Mouse (Mus musculus): ENCODE data around the gene Afg1l.

Gene Afg1l

DNA sequence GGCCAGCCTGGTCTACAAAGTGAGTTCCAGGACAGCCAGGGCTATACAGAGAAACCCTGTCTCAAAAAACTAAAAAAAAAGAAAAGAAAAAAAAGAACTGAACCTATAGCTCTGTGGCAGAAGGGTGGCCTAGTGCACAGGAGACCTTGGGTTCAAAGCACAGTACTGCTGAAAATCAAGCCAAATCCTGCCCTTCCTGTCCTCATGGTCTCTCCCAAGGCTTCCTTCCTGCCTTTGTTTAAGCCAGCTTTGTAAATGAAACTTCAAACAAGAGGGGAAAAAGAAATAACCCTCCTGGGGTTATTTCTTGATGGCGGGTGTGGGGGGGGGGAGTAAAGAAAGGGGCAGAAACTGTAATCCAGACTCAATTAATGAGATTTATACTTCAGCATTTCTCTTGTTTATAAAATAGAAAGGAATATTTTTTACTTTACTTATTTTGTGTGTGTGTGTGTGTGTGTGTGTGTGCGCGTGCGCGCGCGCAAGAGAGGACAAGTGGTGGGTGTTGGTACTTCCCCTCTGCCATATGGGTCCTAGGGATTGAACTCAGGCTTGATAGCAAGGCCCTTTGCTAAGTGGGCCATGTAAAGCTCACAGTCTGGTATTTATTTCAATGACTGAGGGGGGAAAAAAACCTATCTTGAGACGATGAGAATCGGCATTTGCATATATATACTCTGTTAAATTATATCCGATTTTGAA, 1.4 kb downstream of the Afg1l start:
- DNase-seq, result no peak

DNA sequence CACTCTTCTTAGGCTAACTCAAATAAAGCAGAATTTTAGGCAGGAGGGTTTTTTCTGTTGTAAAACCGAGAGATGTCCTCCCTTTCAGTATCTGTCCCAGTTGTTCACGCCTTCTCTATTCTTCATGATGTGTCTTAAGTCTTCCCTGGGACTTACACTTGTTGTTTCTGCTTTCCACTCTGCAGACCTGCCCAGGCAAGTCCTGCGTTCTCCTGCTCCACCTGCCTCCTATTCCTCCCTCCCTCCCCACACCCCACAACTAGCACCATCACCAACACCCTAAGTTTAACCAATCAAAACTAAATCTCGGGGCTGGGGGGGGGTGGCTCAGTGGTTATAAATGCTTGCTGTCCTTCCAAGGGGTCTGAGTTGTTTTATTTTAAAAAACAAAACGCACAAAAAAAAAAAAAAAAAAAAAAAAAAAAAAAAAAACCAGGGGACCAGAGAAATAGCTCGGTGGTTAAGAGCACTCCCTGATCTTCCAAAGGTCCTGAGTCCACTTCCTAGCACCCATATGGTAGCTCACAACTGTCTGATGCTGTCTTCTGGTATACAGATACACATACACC, 3.3 kb downstream of the Afg1l start:
- DNase-seq, result no peak

DNA sequence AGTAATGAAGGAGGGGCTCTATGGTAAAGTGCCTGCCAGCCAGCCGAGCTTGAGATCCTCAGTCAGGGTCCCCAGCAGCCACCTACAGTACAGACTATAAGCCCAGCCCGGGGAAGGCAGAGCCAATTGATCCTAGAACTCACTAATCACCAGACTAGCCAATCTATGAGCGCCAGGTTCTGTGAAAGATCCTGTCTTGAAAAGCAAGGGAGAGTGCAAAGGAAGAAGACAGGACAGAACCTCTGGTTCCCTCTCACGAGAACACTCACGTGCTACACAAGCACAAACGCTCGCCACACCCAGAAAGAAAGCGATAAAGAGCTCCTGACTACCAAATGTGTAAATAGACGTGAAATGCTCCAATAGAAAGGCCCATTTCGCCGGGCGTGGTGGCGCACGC, 13.6 kb downstream of the Afg1l start:
- DNase-seq, result peak; percentile 15

DNA sequence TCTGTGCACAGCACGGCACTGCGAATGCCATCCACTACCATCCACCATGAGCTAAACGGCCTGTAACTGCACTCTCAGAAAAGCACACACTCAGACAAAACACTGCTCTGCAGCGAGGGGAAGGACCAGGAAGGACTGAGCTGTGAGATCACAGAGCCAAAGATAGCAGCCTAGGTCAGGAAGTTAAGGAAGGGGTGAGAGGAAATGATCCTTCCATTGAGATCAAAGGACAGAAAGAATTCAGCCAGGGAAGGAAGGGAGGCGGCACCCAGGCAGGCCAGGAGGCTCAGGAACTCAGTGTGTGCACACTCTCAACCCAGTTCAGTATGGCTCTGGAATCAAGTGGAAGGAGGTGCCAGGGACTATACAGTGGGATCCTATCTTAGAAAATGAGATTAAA, 14.1 kb downstream of the Afg1l start:
- peak; percentile 23 for DNase-seq

DNA sequence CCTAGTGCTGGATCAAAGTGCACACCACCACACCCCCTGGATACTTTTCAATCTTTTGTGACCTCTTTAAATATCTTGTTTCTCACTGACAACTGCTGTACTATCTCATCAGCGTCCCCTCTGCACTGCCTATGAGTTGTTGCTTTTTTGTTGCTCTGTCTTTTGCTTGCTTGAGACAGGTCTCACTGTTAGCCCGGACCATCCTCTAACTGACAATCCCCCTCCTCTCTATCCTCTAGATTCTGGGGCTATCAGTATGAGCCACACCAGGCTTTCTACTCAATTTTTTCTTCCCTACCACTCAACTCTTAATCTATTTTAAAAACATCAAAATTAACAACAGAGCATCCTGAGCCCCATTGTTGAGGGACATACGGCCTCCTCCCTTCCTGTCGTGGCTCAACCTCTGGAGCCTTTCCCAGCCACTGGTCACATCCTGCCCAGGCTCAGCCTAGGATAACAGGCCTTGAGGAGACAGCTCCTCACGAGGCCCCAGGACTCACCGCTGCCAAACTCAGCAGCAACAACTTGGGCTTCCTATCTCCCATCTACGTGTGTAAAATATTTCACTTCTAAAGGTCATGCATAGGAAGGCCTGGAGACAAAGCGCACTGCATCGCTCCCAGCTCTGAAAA, 20.7 kb downstream of the Afg1l start:
- DNase-seq, result no peak

DNA sequence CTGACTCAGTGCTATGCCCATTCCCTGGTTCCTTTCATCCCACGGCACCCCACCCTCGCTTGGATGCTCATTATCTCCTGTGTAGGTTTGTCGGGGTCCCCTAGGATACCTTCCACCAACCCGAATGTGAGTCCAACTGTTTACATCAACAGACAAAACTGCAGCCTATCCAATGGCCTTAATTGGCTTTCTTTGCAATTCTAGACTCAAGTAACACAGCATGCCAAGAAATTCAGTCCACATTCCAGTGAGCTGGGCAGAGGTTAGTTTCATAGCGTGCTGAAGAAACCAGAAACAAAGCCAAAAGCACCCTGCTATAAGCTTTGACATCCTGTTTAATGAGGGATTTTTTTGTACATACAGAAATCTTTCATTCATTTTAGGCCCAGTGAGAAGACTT, 22.4 kb downstream of the Afg1l start:
- no peak for DNase-seq

DNA sequence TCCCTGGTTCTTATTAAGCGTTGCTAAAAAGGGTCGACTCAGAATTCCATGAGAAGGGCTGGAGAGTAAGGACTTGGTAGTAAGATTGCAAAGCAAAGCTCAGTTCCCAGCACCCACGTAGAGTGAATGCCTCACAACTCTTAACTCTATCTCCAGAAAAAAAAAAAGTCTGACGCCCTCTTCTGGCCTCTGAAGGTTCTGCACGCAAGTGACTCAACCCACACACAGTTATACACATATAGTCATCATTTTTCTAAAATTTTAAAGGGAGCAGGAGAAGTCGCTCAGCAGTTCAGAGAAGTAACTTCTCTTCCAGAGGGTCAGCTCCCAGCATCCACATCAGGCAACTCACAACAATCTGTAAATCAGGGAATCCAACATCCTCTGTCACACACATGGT, 23.7 kb downstream of the Afg1l start:
- DNase-seq, result no peak

DNA sequence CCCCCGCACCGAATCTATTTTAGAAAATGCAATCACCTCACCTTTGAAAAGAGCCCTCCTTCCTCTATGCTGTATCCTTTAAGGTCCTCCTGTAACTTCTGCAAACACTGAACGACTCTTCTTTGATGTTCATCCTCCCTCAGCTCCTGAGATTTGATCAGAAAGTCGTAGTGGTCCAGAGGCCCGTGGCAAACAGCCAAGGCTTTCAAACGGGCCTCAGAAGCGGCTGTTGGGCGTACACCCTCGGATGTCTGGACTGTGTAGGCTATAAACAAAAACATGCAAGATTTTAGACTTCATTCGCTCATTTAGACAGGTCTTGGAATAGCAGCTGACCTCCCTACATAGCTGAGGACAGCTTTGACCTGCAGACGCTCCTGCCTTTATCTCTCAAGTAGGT, 24.1 kb downstream of the Afg1l start:
- DNase-seq, result no peak

DNA sequence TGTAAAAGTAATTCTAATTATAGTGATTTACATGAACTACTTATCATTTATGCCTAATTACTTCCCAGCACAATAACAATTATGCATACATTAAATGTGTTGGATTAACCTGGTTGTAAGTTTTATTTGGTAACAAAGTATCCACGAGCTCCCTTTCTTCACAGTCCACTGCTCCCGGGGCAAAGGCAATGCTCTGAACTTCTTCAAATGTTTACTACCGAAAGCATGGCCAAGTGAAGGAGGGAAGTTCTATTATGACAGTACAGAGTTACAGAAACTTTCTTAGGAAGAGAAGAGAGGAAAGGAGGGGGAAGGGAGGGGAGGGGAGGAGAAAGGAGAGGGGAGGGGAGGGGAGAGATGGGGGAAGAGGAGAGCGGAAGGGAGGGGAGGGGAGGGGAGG, 28.7 kb downstream of the Afg1l start:
- DNase-seq, result no peak

DNA sequence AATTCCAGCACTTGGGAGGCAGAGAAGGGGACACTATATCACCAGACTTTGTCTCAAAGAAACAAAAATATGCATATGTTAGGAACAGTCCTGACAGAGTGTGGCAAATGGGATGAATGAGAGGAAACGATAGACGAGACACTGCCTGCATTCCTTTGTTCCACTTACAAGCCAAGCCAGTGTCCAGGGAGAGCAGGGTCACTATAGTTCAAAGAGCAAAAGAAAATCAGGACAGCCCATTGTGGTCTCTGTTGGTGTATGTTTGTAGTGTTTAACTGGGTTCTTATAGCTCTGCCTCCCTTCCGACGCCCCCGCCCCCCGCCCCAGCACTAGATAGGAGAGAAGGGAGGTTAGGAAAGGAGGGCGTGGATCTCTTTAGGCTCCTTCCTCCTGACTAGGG, 30.0 kb downstream of the Afg1l start:
- peak; percentile 34 for DNase-seq

DNA sequence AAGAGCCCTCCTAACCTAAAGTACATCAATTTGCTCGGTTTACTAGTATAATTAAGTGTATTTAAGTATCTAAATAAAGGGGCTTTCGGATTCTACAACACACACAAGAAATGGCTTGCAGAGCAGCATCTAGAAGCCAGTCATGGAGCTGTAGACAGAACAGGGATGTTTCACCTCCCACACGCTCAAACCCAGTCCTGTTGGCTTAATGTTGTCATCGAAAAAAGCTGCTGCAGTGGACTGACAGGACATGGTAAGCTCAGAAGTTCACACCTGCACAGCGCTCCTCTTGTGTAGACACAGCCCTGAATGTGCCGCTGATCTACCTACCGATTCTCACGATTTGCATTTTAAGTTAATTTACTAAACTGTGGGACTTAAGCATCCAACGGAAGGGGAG, 32.2 kb downstream of the Afg1l start:
- DNase-seq, result no peak

DNA sequence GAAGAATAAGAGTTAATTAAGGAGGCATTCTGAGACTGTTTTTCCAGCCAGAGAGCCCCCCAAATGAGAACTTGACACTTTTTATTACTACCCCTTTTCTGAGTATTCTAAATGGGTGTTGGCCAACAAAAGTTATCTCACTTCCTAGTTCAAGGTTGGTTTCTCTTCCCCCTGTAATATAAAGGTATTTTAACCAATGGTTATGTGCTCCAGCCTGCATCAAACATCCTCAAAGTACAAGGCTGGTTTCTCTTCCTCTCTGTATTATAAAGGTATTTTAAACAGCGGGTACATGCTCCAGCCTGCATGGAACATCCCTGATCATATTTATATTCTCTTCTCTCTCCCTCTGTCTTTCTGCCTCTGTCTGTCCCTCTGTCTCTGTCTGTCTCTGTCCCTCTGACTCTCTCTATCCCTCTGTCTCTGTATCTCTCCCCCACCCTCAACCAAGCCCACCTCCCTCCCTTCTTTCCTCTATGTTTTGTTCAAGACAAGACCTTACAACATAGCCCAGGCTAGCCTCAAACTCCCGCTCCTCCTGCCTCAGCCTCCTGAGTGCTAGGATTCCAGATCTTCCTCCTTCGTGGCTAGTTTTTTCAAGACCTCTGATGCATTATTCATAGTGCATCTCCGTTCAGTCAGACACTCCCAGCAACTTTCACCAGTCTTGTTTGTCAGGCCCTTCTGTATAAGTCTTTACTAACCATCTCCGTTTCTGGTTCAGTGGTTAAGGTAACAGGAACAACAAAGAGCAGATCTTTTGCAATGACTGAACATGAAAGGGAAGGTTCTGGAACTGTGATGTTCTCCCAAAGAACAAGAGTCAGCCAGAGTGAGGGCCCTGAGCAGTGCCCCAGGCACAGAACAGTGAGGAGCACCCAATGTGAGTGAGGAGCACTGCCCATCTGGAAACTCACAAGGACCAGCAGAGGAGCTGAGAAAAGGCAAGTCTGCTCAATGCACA, 41.2 kb downstream of the Afg1l start:
- no peak for DNase-seq

DNA sequence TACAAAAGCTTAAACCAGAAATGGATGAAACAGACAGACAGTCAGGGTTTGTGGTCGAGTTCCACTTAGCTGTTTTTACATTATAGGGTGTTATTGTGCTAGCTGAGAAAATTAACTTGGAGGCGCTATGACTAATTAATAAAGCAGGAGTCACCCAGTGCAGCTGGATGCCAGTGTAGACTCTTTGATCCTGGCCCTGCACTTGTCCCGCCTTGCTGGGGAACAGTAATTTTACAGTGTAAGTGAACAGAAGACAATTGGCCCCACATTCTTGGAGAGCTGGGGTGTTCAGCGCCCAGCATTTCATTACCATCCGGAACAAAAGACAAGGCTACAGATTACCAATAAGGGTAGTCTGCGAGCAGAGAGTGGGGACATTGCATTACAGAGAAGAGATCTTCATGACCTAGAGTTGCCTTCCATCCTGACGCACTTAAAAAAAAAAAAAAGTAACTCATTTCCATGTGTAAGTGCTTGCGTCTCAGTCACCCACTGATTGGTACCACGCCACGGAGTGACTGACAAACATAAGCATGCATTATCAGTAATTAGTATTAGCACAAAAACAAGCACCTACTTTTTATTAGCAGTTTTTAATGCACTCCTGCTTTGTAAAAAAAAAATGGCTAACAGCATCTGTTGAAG, 60.7 kb downstream of the Afg1l start:
- DNase-seq, result peak; percentile 8

DNA sequence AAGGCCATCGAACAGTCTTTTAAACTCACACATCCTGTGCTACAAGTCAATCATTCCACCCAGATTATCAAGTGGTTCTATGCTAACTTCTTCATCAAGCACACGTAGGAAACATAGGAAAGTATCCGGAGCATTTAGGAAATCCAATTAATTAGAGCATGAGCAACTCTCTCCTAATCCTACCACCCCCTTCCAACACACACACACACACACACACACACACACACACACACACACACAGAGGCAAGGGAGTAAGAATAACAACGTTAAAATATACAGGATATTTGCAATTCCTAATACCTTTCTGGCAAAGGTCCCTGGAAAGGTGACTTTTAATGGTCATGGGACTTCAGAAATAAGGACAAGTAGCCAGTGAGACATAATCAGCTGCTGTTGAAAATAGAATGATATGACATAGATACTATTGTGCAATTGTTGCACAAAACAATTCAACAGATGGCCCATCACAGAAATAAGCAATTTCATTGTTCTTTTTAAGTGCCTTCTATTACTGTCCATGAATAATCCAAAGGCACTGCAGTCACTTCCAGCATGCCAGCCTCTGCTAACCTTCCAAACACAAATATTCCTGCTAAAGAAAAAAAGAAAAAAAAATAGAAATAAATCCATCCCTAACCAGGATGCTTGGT, 62.4 kb downstream of the Afg1l start:
- DNase-seq, result no peak

DNA sequence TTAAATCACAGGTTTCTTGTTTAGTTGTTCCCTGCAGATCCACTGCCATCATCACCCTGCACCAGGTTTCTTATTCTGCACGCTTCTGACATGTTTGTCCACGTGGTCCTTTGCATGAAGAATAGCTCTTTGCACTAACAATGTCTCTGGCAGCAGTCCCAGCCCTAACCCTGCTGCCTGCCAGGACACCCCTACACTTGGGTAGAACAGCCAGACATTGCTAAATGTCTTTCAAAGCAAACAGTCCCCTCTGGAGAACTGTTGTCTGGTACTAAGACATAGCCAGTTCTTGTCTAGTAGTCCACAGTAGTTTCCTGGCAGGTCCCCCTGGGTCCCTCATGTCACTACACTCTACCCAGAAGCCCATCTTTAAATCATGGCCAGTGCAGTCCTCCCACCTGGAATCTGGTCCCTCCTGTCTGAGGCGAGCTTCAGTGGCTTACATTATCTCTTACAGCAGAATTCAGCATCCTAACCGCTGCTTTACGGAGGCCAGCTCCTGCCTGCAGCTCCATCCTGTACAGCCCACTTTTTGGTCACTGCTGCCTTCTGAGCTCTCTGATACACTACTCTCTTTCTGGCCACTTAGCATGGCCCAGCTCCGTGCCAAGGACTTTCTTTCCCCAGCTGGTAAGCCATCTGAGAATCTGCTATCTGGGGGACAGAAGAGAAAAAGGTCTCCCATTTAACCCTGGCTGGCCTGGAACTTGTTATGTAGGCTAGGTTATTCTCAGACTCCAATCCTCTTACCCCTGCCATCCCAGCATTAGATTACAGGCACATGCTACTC, 67.4 kb downstream of the Afg1l start:
- DNase-seq, result no peak

DNA sequence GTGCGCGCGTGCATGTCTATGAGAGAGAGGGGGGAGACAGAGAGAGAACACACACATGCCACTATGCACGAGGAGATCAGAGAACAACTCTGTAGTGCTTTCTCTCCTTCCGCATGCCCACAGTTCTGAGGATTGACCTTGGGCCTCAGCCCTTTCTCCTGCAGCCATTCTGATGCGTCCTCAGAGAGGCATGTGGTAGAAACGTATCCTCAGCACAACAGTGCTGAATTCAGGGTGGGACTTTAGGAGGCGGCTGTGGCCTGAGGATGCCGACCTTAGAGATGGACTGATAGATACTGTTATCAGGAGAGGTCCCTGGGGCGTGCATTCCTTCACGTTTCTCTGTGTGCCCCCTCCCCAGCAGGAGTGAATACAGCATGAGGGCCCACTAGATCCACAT, 87.9 kb downstream of the Afg1l start:
- DNase-seq, result no peak

DNA sequence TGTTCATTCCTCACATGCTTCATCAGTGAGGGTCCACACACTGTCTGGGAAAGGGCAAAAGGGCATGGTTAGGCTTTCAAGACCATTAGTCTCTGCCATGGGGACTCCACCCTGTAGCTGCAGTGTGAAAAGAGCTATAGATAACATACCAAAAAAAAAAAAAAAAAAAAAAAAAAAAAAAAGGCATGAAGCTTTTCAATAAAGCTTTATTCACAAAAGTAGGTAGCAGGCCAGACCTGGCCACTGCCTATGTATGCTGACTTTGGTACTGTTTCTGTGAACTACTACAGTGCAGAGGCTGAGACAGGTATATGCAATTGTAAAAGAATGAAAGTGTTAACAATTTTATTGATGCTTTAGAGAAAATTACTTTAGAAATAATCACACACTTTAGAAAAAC, 90.2 kb downstream of the Afg1l start:
- no peak for DNase-seq

DNA sequence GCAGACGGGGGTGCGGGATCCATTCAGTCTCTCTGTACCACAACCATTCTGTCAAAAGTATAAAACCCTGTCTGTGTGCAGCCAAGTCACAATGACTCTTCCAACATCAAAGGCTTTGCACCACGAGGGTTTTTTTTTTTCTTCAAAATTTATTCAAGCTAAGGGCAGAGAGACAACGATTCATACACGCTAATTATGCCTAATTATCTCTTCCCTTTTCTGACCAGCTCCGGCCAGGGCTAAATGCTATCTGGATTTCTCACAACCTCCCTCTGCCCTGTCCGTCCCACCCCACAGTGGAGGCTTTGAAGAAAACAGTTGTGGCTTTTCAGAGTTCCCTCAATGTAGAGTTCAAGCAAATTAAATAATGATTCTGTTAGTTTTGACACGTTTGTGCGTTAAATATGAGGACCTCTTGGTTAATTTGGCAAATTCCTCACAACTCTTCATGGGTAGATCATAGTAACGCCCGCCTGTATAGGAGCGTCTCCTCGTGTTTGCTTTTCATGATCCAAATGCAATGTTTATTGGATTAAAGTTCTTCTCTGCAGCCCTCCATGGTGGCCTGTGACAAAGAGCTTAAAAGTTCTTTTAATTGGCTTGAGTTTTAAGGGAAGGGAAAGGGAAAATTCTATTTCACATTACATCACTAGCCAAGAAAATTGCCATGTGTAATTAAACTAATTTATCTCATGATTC, 93.3 kb downstream of the Afg1l start:
- peak; percentile 14 for DNase-seq

DNA sequence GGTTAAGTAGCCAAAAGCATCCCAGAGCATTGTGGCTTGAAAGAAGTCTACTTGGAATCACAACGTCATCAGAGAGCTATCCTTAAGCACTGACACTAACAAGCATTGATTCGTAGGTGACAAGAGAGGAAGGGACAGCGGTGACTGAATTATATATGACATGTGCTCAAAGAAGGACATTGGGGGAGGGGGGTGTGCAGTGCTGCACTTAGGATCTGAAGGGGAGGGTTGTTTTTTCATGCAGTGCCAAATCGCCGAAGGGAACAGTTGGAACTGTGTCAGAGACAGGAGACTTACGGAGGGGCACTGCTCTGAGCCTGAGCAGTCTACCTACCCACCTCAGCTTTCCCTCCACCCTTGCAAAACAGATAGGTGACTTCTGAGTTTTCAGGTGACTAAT, 94.7 kb downstream of the Afg1l start:
- no peak for DNase-seq

DNA sequence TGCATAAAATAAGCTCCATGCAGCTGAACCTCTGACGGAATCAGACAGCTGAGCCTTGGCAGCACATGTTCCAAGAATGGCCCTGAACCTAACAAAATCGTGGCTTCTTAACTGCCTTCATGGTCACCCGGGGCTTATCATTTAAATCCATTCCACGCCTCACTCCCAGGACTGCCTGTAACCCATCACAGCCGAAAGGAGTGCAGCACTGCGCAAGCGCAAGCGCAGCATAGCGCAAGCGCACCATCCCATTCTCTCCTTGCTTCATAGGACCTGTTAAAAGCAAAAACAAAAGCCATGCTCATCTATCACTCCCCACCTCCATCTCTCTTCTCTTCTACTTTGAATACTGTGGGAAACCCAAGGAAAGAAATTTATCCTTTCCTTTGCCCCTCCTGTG, 114.1 kb downstream of the Afg1l start:
- DNase-seq, result no peak

DNA sequence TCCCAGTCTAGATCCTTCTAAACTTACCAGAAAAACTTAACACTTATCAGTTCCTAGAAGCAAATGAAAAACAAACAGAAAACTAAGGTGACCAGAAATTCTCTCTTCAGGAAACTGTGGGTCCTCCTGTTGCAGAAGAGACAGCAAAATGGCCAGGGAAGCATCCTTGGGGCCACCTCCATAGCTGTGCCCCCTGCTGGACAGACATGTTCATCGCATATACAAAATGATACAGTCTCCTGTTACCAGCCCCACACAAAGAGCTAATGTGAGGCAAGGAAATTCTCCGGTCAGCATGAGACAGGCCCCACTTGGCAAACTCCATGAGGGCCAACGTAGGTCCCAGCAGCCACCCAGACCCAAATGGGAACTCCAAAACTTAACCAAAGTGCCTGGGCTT, 122.4 kb downstream of the Afg1l start:
- DNase-seq, result peak; percentile 56
